Mouse (Mus musculus) stomach, postnatal 0 days (tissue): Measurements from ENCODE around the gene 0610012G03Rik. TPM values are rescaled to one million over a fixed set of nuclear protein-coding genes. Genes with fewer than 3 reads are reported as not detected.

Experiments
- ATAC-seq: fragments of 200-750 bp; cut with Nextera tagmentation; 2 replicates; pipeline ENCODE4 v1.8.0; 2017; ENCODE audit not compliant: low FRiP score, low TSS enrichment
- DNase-seq: peaks from one replicate; pipeline ENCODE4 v3.0.0-alpha.2; 2016; ENCODE audit warnings: low spot score
- H3K27ac ChIP-seq: fragments of 300-500 bp; sonication (generic); replicated peaks from 2 replicates; pipeline ENCODE4 v1.5.1; 2014; ENCODE audit warnings: mild to moderate bottlenecking, control low read depth
- H3K27me3 ChIP-seq: fragments of 300-500 bp; sonication (generic); 2 replicates; pipeline ENCODE4 v1.6.1; 2014; ENCODE audit warnings: low read length; ENCODE audit not compliant: control insufficient read depth, insufficient read depth
- H3K36me3 ChIP-seq: fragments of 300-500 bp; sonication (generic); 2 replicates; pipeline ENCODE4 v1.6.1; 2014; ENCODE audit warnings: low read length, mixed read lengths; ENCODE audit not compliant: control insufficient read depth, insufficient read depth
- H3K4me1 ChIP-seq: fragments of 300-500 bp; sonication (generic); replicated peaks from 2 replicates; pipeline ENCODE4 v1.6.1; 2014; ENCODE audit warnings: antibody characterized with exemption; ENCODE audit not compliant: control insufficient read depth, insufficient read depth
- H3K4me2 ChIP-seq: fragments of 300-500 bp; sonication (generic); replicated peaks from 2 replicates; pipeline ENCODE4 v1.6.1; 2014; ENCODE audit warnings: low read depth, mild to moderate bottlenecking, control low read depth, moderate library complexity
- H3K4me3 ChIP-seq: fragments of 300-500 bp; sonication (generic); 2 replicates; pipeline ENCODE4 v1.5.1; 2014; ENCODE audit warnings: low read depth, low read length, control low read depth
- H3K9ac ChIP-seq: fragments of 300-500 bp; sonication (generic); 2 replicates; pipeline ENCODE4 v1.6.1; 2014; ENCODE audit warnings: mild to moderate bottlenecking, low read length, control low read depth, mixed read lengths
- H3K9me3 ChIP-seq: fragments of 300-500 bp; sonication (generic); 2 replicates; pipeline ENCODE4 v1.6.1; 2016; ENCODE audit warnings: low read length; ENCODE audit not compliant: control insufficient read depth
- CTCF ChIP-seq: IDR thresholded peaks from 2 replicates; pipeline ENCODE4 v1.5.1; 2016; ENCODE audit warnings: antibody characterized with exemption, low read depth, mild to moderate bottlenecking, moderate library complexity
- EP300 ChIP-seq: optimal IDR thresholded peaks from 2 replicates; pipeline ENCODE3; 2016; ENCODE audit warnings: antibody characterized with exemption
- WGBS: fragments of 180-500 bp; shearing (Covaris S2); extraction: QIAGEN DNeasy Blood & Tissue Kit; methylation state at CpG from one replicate; pipeline ENCODE4 v1.1.7; 2014; 5-methylcytosine and 5-hydroxymethylcytosine counted together
- microRNA-seq: library from miRNA; unstranded; fragments of <30 nt; microRNA quantifications from one replicate; pipeline ENCODE4, GENCODE M21; 2016
- polyA plus RNA-seq: library from polyadenylated mRNA; unstranded; fragments of >200 nt; fragmentation: Nextera tagmentation; extraction: Ambion mirVana; gene quantifications from 2 replicates; pipeline ENCODE4 v1.2.1, GENCODE M21; 2015

The 0610012G03Rik gene
- polyA plus RNA-seq, 1 experiment from 2014 or later: 112 TPM

DNA sequence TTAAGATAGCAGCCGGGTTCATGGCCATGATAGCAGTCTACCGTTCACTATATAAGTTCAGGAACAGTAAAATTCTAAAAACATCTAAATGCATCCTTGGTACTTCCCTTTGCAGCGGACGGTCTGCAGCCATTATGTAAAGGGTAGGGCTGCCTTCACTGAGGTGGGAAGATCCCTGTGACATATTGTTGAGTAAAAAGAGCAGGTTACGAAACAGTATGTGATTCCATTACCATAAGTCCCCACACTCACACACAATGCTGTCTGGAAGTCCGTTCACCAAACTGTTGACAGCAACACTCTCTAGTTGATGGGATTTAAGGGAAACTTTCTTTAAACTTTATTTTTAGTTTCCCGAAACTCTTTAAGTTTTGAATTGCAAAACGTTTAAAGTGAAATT, 45.1 kb downstream of the 0610012G03Rik start:
- Histone ChIP-seq H3K36me3 (no peaks in the 10 kb centered on the region), H3K4me1 (0 out of 2 replicates have a peak, but pooled peaks cover 3% of the 10 kb centered on the region), H3K27ac (no peak overlapping the region), H3K4me3 (no peak overlapping the region), H3K9ac (no peak overlapping the region), H3K9me3 (no peaks in the 10 kb centered on the region), H3K4me2 (no peak overlapping the region), H3K27me3 (no peaks in the 10 kb centered on the region)
- TF ChIP-seq EP300 (no peak), CTCF (no peak)
- ATAC-seq (no peak), DNase-seq (no peak)
- WGBS: 83% methylated on average over 8 of the region's 8 CpGs

DNA sequence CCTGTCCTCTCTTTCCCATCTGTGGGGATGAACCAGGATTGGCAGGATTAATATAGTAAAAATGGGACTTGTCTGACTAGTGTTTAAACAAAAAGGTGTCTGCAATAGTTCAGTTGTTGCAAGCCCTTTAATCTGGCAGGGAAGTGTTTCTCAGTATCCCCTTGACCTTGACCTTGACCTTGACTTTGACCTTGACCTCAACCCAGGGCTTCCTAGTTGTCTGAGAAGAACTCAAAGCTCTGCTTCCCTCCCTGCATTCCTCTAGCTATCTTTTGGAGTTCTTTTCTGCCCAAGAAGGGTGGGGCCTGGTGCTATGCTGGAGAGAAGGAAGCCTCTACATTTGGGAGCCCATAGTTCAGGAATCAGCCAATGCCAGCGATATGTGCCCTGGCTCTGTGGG, 46.4 kb downstream of the 0610012G03Rik start:
- Histone ChIP-seq H3K36me3 (no peaks in the 10 kb centered on the region), H3K9me3 (no peaks in the 10 kb centered on the region), H3K27me3 (no peaks in the 10 kb centered on the region), H3K27ac (no peak overlapping the region), H3K4me3 (no peak overlapping the region), H3K4me2 (no peak overlapping the region), H3K4me1 (0 out of 2 replicates have a peak, but pooled peaks cover 3% of the 10 kb centered on the region), H3K9ac (no peak overlapping the region)
- TF ChIP-seq EP300 (no peak), CTCF (no peak)
- WGBS: 85% methylated on average over 1 of the region's 1 CpGs
- DNase-seq (no peak), ATAC-seq (no peak)

DNA sequence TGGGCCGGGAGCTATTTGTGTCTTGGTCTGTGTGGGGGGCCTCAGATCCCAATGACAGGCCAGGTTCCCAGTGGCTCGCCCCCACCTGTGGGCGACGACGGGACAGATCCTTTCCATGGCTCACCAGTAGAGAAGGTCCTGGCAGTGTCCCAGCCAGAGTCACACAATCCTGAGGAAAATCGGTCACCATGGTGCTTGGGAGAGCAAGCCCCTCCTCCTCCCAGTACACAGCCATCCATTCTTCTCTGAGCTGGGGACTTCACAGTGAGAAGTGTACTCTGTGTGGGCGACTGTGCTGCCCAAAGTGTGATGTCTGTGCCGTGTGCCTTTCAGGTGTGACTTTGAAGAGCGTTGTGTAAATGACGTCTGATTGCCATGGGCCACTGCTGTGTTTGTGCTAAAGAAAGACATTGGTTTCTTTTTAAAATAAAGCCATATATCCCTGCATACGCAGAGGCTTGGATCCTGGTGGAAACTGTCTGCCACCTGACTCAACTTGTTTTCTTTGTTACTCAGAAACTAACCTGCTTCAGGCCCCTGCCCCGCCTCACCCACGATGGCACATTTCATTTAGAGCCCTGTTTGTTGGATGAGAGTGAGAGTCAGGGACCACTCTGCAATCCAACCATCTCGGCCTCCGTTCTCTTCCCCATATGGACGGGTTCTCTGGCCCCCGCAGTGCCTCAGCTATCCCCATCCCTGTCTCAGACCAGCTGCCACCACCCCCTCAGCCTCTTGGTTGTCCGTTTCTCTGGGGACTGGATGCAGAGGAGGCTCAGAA, 49.6 kb downstream of the 0610012G03Rik start:
- no peak overlapping the region for H3K4me3 ChIP-seq
- WGBS: 73% methylated on average over 18 of the region's 18 CpGs
- no peaks in the 10 kb centered on the region for H3K4me1 ChIP-seq
- no peaks in the 10 kb centered on the region for H3K27me3 ChIP-seq
- no peaks in the 10 kb centered on the region for H3K9me3 ChIP-seq
- TF ChIP-seq CTCF (no peak), EP300 (no peak)
- no peaks in the 10 kb centered on the region for H3K36me3 ChIP-seq
- no peak overlapping the region for H3K9ac ChIP-seq
- DNase-seq (no peak), ATAC-seq (no peak)
- H3K4me2 ChIP-seq: no peak overlapping the region
- no peak overlapping the region for H3K27ac ChIP-seq

Small RNAs within 50 kb of the gene (microRNA-seq; reads per million reads assigned to microRNA genes)
- not detected for gene Gm26269

Other genes starting within 250 kb of the 0610012G03Rik start
- 0.06 TPM in 1 of 2 replicates, not detected in the other for gene Meltf, start 69.7 kb downstream of the 0610012G03Rik start, polyA plus RNA-seq
- 1.4 and 1.7 TPM in 2 replicates for gene Pigz, start 14.6 kb downstream of the 0610012G03Rik start, polyA plus RNA-seq
- gene Ncbp2, start within 50 bp of the 0610012G03Rik start, polyA plus RNA-seq: 50.9 and 52.3 TPM in 2 replicates
- 5.4 and 5.7 TPM in 2 replicates for gene Senp5, start 54.8 kb upstream of the 0610012G03Rik start, polyA plus RNA-seq
- 22.2 and 23.6 TPM in 2 replicates for gene Pak2, start 130.8 kb upstream of the 0610012G03Rik start, polyA plus RNA-seq
- 69.8 and 71.8 TPM in 2 replicates for gene Pigx, start 151.2 kb upstream of the 0610012G03Rik start, polyA plus RNA-seq
- 19.0 and 19.1 TPM in 2 replicates for gene Cep19, start 151.3 kb upstream of the 0610012G03Rik start, polyA plus RNA-seq
- gene Nrros, start 217.1 kb upstream of the 0610012G03Rik start, polyA plus RNA-seq: 8.2 TPM in 2 replicates
- not detected in 2 replicates for gene Bex6, start 231.3 kb upstream of the 0610012G03Rik start, polyA plus RNA-seq